Mouse (Mus musculus) intestine, embryonic 16.5 days (tissue): Measurements from ENCODE around the gene Ttc7. TPM values are rescaled to one million over a fixed set of nuclear protein-coding genes. Genes with fewer than 3 reads are reported as not detected.

Experiments
- ATAC-seq: fragments of 200-750 bp; cut with Nextera tagmentation; 2 replicates; pipeline ENCODE4 v1.8.0; 2017; ENCODE audit warnings: moderate TSS enrichment, moderate library complexity
- H3K27ac ChIP-seq: fragments of 300-500 bp; sonication (generic); 2 replicates; pipeline ENCODE4 v1.5.1; 2014; ENCODE audit warnings: mild to moderate bottlenecking, low read length
- H3K27me3 ChIP-seq: fragments of 300-500 bp; sonication (generic); replicated peaks from 2 replicates; pipeline ENCODE4 v1.6.1; 2014; ENCODE audit warnings: low read length, control low read depth, mixed read lengths; ENCODE audit not compliant: control insufficient read depth, insufficient read depth
- H3K36me3 ChIP-seq: fragments of 300-500 bp; sonication (generic); 2 replicates; pipeline ENCODE4 v1.6.1; 2014; ENCODE audit warnings: low read length, control low read depth; ENCODE audit not compliant: control insufficient read depth, insufficient read depth
- H3K4me1 ChIP-seq: fragments of 300-500 bp; sonication (generic); 2 replicates; pipeline ENCODE4 v1.6.1; 2014; ENCODE audit warnings: low read length, control low read depth, mixed read lengths; ENCODE audit not compliant: control insufficient read depth, insufficient read depth
- H3K4me2 ChIP-seq: fragments of 300-500 bp; sonication (generic); 2 replicates; pipeline ENCODE4 v1.6.1; 2014; ENCODE audit warnings: low read depth, low read length, control low read depth
- H3K4me3 ChIP-seq: fragments of 300-500 bp; sonication (generic); 2 replicates; pipeline ENCODE4 v1.5.1; 2014; ENCODE audit warnings: mild to moderate bottlenecking, low read length
- H3K9ac ChIP-seq: fragments of 300-500 bp; sonication (generic); 2 replicates; pipeline ENCODE4 v1.6.1; 2014; ENCODE audit warnings: low read depth, low read length
- H3K9me3 ChIP-seq: fragments of 300-500 bp; sonication (generic); 2 replicates; pipeline ENCODE4 v1.6.1; 2016; ENCODE audit warnings: low read length, control low read depth; ENCODE audit not compliant: control insufficient read depth
- WGBS: fragments of 180-500 bp; shearing (Covaris S2); extraction: QIAGEN DNeasy Blood & Tissue Kit; methylation state at CpG from one replicate; pipeline ENCODE4 v1.1.7; 2014; 5-methylcytosine and 5-hydroxymethylcytosine counted together
- polyA plus RNA-seq: library from polyadenylated mRNA; unstranded; fragments of >200 nt; fragmentation: Nextera tagmentation; extraction: Ambion mirVana; gene quantifications from 2 replicates; pipeline ENCODE4 v1.2.1, GENCODE M21; 2015

The Ttc7 gene
- polyA plus RNA-seq, 1 experiment from 2014 or later, result 21.7 TPM

DNA sequence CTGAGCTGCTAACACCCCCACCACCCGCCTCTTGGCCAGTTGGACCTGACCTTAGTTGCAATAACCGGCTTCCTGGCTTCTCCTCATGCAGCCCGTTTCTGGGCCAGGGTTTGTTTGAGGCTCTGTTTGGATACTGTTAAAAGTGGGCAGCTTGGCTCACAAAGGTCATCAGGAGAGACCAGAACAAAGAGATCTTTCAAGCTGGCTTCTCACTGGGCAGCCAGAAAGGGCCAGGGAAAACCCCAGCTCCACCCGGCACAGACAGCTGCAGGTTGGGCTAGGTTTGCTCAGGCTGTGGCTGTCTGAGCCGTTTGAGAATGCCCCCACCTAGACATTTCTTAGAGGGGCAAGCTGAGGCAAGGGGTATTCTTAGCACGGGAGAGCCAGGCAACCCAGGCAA lies 34.6 kb downstream of the Ttc7 start:
- Histone ChIP-seq H3K9ac (0 out of 2 replicates have a peak overlapping the region, but pooled peaks have one; percentile 9), H3K9me3 (no peaks in the 10 kb centered on the region), H3K27me3 (no peaks in the 10 kb centered on the region), H3K27ac (no peak overlapping the region), H3K4me3 (no peak overlapping the region), H3K4me2 (no peak overlapping the region), H3K4me1 (peaks cover 32% of the 10 kb centered on the region), H3K36me3 (0 out of 2 replicates have a peak, but pooled peaks cover 2% of the 10 kb centered on the region)
- no peak for ATAC-seq
- 34% methylated on average over 6 of the region's 6 CpGs for WGBS

DNA sequence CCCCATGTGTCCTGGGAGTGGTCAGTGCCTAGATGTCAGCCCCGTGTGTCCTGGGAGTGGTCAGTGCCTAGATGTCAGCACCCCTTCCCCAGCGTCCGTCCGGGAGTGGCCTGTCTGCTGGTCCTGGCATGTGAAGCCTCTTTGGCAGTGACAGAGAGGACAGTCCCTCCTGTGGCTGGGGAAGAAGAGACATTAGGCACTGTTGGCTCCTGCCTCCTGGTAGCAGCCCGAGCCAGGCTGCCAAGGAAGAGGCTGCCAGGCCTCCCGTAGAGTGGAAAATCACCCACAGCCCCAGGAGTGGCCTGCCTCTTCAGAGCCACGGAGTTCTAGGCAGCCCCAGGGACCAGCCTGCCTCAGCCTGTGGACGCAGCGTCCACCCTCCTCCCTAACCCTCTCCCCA lies 35.3 kb downstream of the Ttc7 start:
- H3K9me3 ChIP-seq, result no peaks in the 10 kb centered on the region
- peaks cover 27% of the 10 kb centered on the region for H3K4me1 ChIP-seq
- WGBS, result 72% methylated on average over 9 of the region's 9 CpGs
- no peak for ATAC-seq
- H3K27ac ChIP-seq, result no peak overlapping the region
- no peaks in the 10 kb centered on the region for H3K27me3 ChIP-seq
- H3K36me3 ChIP-seq, result 0 out of 2 replicates have a peak, but pooled peaks cover 2% of the 10 kb centered on the region
- H3K9ac ChIP-seq, result no peak overlapping the region
- H3K4me3 ChIP-seq, result no peak overlapping the region
- H3K4me2 ChIP-seq, result no peak overlapping the region

DNA sequence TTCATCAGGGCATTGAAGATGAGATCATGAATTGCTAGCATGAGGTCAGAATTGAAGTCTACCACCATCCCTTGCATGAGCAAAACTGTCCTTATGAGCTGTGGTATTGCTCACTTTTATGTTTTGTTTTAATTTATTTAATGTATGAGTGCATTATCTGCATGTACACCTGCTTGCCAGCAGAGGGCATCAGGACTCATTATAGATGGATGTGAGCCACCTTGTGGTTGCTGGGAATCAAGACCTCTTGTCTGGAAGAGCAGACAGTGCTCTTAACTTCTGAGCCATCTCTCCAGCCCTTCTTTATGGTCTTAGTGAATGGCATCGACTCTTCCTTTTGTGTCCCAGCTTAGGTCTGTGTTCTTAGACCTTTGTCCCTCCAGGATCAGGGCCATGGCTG lies 39.0 kb downstream of the Ttc7 start:
- H3K9me3 ChIP-seq, result no peaks in the 10 kb centered on the region
- H3K27me3 ChIP-seq, result no peaks in the 10 kb centered on the region
- 0 out of 2 replicates have a peak, but pooled peaks cover 6% of the 10 kb centered on the region for H3K4me1 ChIP-seq
- 93% methylated on average over 1 of the region's 1 CpGs for WGBS
- H3K27ac ChIP-seq, result no peak overlapping the region
- no peak for ATAC-seq
- no peak overlapping the region for H3K4me3 ChIP-seq
- 0 out of 2 replicates have a peak, but pooled peaks cover 2% of the 10 kb centered on the region for H3K36me3 ChIP-seq
- H3K4me2 ChIP-seq, result no peak overlapping the region
- no peak overlapping the region for H3K9ac ChIP-seq

DNA sequence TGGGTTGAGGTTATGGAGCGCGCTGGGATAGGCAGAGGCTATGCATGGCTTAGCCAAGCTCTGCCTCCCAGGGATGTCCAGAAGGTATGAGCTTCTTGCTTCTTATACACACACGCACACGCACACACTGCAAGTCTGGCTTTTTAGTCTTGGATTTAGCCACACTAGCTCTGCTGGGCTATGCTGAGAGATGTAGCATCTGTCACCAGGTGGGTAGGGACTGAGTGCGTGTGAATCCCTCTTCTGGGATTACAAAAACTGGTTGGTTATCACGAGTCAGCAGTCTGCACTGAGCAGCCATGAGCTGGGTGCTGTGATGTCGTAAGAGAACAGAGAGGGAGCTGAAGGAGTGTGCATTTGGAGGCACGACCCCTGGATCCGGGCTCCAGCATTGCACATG lies 40.5 kb downstream of the Ttc7 start:
- H3K27ac ChIP-seq, result no peak overlapping the region
- no peak overlapping the region for H3K9ac ChIP-seq
- no peak overlapping the region for H3K4me3 ChIP-seq
- 82% methylated on average over 9 of the region's 9 CpGs for WGBS
- no peak overlapping the region for H3K4me2 ChIP-seq
- H3K4me1 ChIP-seq, result no peaks in the 10 kb centered on the region
- 0 out of 2 replicates have a peak, but pooled peaks cover 2% of the 10 kb centered on the region for H3K36me3 ChIP-seq
- no peaks in the 10 kb centered on the region for H3K27me3 ChIP-seq
- H3K9me3 ChIP-seq, result no peaks in the 10 kb centered on the region
- no peak for ATAC-seq

DNA sequence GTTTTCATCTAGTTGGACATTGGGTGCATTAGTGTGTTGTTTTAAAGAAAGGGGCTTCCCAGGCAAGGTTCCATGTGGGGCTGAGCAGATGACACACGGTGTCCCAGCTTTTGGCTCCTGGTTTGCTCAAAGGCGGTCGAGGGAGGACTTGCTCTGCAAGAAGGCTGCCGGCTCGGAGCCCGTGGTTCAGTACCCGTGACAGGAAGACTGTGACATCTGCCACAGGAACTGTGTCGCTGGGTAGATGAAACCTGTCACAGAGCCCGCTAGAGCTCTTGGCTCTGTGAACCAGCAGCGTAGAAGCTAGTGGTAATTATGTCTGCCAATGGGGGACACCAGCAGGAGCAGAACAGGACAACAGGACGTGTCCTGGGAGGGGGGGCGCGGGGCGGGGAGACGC lies 42.8 kb downstream of the Ttc7 start:
- peaks cover 5% of the 10 kb centered on the region for H3K4me1 ChIP-seq
- H3K9me3 ChIP-seq, result no peaks in the 10 kb centered on the region
- H3K36me3 ChIP-seq, result no peaks in the 10 kb centered on the region
- ATAC-seq, result no peak
- H3K4me2 ChIP-seq, result no peak overlapping the region
- H3K27ac ChIP-seq, result no peak overlapping the region
- H3K9ac ChIP-seq, result no peak overlapping the region
- 81% methylated on average over 15 of the region's 15 CpGs for WGBS
- H3K27me3 ChIP-seq, result no peaks in the 10 kb centered on the region
- no peak overlapping the region for H3K4me3 ChIP-seq

DNA sequence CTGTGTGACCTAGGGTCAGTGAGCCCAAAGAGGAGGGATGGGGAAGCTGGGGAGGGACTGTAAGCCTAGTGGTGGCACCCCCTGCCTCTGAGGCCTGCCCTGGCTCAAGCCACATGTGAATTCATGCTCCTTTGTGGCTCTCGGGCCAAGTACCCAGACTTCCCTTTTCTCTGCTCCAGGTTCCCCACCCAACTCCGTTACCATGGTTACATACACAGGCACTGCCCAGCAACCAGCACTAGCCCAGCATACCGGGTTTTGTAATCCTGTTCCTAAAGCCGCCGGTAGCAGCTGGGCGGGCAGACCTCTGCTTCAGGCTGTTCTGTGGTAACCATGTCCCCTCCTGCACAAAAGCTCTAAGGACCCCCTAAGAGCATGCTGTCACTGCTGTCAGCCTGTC lies 44.3 kb downstream of the Ttc7 start:
- WGBS, result 30% methylated on average over 6 of the region's 6 CpGs
- ATAC-seq, result 0 out of 2 replicates have a peak, but pooled peaks have one; percentile 19
- Histone ChIP-seq H3K4me2 (no peak overlapping the region), H3K9ac (no peak overlapping the region), H3K27ac (no peak overlapping the region), H3K4me3 (no peak overlapping the region), H3K4me1 (peaks cover 16% of the 10 kb centered on the region), H3K27me3 (no peaks in the 10 kb centered on the region), H3K36me3 (no peaks in the 10 kb centered on the region), H3K9me3 (no peaks in the 10 kb centered on the region)

DNA sequence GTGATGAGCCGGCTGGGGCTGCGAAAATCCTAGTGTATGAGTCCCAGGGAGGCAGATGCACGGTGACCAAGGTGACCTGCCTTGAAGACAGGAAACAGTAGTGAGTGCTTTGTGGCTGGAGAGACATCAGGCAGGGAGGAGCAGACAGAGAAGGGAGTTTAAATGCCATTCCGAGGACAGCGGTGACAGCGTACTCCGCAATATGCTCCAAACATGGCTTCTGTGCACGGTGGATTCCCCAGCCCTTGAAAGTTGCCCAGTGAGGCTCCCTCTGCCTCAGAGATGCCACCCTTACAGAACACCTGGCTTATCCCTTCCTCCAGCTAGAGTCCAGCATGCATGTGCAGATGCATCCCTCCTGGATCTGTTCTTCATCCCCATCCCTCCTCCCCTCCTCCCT lies 45.0 kb downstream of the Ttc7 start:
- 75% methylated on average over 8 of the region's 8 CpGs for WGBS
- Histone ChIP-seq H3K27ac (no peak overlapping the region), H3K4me2 (no peak overlapping the region), H3K36me3 (no peaks in the 10 kb centered on the region), H3K9ac (no peak overlapping the region), H3K4me3 (no peak overlapping the region), H3K9me3 (no peaks in the 10 kb centered on the region), H3K27me3 (no peaks in the 10 kb centered on the region), H3K4me1 (peaks cover 19% of the 10 kb centered on the region)
- no peak for ATAC-seq

DNA sequence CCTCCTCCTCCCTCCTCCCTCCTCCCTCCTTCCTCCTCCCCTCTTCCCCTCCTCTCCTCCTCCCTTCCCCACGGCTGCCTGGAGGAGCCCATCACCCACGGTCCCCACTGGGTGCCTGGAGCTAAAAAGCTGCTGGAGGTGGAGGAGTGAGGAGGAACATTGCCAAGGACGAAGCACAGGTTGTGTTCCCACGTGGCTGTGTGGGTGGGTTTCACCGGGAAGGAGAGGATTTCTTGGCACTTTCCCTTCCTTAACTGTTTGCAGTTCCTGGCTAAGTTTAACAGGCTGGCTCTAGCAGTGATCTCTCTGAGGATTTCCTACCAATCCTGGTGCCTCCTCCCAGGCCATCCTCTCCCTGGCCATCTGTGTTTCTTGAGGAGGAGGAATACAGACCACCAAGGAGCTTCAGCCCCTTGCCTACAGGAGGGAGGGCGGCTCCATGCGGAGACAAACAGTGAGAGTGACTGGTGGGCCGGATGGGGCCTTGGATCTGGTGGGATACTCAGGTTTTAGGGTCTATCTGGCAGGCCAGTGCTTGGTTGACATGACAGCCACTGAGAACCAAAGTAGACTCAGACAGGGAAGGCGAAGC lies 45.6 kb downstream of the Ttc7 start:
- H3K36me3 ChIP-seq, result no peaks in the 10 kb centered on the region
- H3K4me1 ChIP-seq, result peaks cover 21% of the 10 kb centered on the region
- H3K27ac ChIP-seq, result no peak overlapping the region
- H3K9me3 ChIP-seq, result no peaks in the 10 kb centered on the region
- WGBS, result 52% methylated on average over 9 of the region's 9 CpGs
- no peaks in the 10 kb centered on the region for H3K27me3 ChIP-seq
- H3K9ac ChIP-seq, result no peak overlapping the region
- no peak overlapping the region for H3K4me2 ChIP-seq
- ATAC-seq, result no peak
- no peak overlapping the region for H3K4me3 ChIP-seq

DNA sequence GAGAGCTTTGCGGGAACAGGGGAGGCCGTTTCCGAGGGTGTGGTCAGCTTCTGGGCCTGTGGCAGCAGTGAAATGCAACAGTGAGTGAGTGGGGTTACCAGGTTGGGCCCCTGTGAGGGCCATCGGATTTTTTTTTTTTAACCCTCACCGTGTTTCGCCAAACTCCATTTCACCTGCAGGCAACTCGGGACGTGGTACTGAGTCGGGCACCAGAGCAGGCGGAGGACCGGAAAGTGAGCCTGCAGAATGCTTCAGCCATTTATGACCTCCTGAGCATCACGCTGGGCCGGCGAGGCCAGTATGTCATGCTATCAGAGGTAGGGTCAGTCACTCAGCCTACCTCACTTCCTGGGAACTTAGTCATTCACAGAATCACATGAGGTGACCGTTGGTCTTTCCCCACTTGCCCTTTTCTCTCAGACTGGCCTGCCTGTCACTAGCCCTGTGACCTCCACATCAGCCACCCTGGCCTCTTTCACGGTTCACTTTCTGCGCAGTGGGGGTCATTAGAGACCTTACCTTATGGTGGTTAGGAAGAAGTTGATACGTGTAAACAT lies 46.5 kb downstream of the Ttc7 start:
- Histone ChIP-seq H3K4me1 (peaks cover 21% of the 10 kb centered on the region), H3K4me2 (no peak overlapping the region), H3K4me3 (no peak overlapping the region), H3K27ac (no peak overlapping the region), H3K36me3 (no peaks in the 10 kb centered on the region), H3K27me3 (no peaks in the 10 kb centered on the region), H3K9me3 (no peaks in the 10 kb centered on the region), H3K9ac (no peak overlapping the region)
- no peak for ATAC-seq
- WGBS, result 89% methylated on average over 18 of the region's 18 CpGs
